Mouse (Mus musculus) G1E (cell line): ENCODE results near the gene Prrg4.

Source experiments
- CTCF ChIP-seq: IDR thresholded peaks from 2 replicates; pipeline ENCODE4 v1.5.1; 2012; ENCODE audit warnings: low read depth, low read length, inconsistent platforms, mixed read lengths
- GATA1 ChIP-seq: IDR thresholded peaks from 2 replicates; pipeline ENCODE4 v1.6.1; 2012; ENCODE audit warnings: borderline replicate concordance, low read length, inconsistent platforms, mixed read lengths
- GATA2 ChIP-seq: IDR thresholded peaks from 2 replicates; pipeline ENCODE4 v1.6.1; 2012; ENCODE audit warnings: low read depth, low read length, inconsistent platforms, borderline replicate concordance
- TAL1 ChIP-seq: conservative IDR thresholded peaks from 2 replicates; pipeline ENCODE4 v1.6.1; 2012; ENCODE audit warnings: low read depth, low read length, inconsistent platforms, mixed read lengths

- TF ChIP-seq CTCF (no peak), GATA1 (no peak), TAL1 (no peak), GATA2 (no peak)
These were observed 10.8 kb upstream of the Prrg4 start for GRCm38 (mm10) chr2:104860426-104860825.
